Mouse (Mus musculus) retina, postnatal 1 day (tissue): Measurements from ENCODE around the gene Plekha4.

Experiments used
- DNase-seq: peaks from one replicate; pipeline ENCODE4 v3.0.0-alpha.2; 2012

Gene Plekha4

GRCm38 (mm10) chr7:45573954-45574353, 47.8 kb downstream of the Plekha4 start:
- DNase-seq, result no peak

GRCm38 (mm10) chr7:45574472-45575379, 48.6 kb downstream of the Plekha4 start:
- no peak for DNase-seq

DNA sequence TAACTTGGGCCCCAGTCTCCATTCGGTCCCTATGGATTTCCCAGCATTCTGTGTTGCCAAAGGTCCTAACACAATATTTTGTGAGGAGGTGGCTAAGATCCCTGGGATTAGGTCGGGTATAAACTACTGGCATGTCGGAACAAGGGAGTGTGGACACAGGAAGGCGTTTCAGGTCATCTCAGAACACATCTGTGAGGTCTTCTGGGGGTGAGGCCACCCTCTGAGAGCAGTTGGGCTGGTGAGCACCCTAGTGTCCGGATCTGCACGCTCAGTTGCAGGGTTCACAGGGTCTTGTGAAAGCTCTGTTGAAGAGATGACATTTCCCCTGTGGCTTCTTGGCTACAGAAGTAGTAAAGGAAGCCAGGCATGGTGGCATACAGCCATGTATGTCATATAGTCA, 59.8 kb downstream of the Plekha4 start:
- no peak for DNase-seq

DNA sequence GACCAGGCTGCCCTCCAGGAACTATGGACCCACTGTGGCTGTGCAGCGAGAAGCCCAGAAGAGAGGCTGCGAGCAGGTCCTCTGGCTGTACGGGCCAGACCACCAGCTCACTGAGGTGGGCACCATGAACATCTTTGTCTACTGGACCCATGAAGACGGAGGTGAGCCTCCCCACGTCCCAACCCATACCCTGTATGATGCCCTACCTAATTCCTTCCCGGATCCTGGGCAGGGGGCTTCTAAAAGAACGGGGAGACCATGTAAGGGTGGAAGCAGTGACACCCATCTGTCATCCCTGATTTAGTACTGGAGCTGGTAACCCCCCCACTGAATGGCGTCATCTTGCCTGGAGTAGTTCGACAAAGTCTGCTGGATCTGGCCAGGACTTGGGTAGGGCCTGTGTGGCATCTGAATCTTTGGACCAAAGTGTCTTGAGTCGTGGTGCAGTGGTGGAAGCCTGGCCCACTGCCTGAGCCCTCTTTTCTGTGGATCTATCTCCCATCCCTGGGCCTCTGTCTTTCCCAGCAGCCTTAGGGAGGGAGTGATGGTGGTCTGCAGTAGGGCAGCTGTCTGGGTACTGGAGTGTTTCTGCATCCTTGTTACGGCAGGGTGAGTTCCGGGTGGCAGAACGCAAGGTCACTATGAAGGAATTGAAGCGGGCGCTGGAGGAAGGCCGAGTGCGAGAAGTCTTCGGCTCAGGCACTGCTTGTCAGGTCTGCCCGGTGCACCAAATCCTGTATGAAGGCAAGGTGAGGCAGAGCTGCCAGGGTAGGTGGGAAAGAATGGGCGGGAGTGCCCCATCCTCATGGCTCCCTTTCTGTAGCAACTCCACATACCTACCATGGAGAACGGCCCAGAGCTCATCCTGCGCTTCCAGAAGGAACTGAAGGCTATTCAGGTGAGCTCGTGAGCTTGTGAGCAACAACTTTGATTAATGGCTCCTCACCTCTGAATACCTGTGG, 61.8 kb downstream of the Plekha4 start:
- DNase-seq, result no peak

DNA sequence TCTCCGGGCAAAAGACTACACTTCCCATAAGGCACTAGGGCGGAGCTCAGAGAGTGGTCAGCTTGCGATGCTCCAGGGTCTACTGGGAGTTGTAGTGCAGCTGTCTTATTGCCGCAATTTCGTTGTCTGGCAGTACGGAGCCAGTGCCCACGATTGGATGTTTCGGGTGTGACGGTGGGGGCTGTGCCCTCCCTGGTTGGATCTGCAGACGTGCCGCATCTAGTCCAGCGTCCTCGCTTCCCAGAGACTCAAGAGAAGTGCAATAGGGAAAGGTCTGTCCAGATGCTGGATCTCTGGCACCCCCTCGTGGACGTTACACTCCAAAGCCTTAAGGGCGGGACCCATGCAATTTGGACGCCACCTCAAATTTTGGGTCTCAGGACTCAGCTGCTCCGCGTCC, 63.0 kb downstream of the Plekha4 start:
- DNase-seq, result peak; percentile 98

DNA sequence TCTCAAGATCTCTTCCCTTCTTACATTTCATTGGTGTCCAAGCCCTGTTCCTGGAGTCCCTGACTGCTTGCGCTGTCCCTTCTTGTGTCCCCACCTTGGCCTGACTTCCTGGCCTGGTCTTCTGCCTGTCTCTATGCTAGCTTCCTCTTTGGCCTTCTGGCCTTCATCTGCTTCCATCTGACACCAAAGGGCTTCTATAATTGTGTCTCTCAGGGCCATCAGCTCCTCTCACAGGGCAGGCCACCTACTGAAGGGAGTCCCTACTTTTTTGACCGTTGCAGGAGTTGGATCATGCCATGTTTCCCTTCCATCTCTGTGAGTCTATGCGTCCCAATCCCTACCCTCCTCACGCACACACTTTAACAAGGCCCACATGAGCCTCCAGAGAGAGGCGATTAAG, 63.8 kb downstream of the Plekha4 start:
- DNase-seq, result no peak

DNA sequence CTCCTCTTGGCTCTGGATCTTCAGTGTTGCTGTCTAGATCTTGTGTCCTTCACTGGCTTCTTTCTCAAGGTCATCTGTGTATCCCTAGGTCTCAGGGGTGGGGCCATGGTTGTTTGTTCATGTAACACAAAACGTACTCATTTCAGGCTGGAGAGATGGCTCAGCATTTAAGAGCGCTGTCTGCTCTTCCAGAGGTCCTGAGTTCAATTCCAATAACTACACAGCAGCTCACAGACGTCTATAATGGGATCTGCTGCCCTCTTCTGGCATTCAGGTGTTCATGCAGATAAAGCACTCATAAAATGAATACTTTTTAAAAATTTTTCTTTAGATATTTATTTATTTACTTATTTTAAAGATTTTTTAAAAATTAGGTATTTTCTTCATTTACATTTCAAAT, 64.7 kb downstream of the Plekha4 start:
- DNase-seq, result peak; percentile 25

- no peak for DNase-seq
These were observed 65.8 kb downstream of the Plekha4 start for GRCm38 (mm10) chr7:45591880-45592279.

DNA sequence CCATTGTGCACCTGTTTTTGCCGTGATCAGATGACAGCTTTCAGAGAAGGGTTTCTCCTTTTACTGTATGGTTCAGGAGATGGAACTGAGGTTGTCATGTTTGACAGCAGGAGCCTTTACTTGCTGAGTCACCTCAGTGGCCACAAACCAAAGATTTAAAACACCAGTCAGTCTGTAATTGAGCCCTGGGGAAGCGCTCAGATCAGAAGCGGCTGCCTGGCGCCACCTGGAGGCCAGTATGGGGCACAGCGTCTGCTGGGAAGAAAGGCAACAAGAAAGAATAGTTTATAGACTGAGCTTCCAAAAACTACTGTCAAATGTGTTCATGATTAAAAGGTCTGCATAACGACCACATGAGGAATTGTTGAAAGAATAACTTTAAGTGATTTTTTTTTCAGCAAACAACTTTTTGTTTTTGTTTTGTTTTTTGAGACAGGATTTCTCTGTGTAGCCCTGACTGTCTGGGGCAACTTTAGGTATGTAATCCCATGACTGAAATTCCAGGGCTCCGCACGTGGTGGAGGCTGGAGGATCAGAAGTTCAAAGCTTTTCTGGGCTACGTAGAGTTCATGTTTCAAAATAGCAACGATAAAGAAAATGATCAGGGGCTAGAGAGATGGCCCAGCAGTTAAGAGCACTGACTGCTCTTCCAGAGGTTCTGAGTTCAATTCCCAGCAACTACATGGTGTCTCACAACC, 67.1 kb downstream of the Plekha4 start:
- DNase-seq, result peak; percentile 76

- DNase-seq, result no peak
These were observed 69.0 kb downstream of the Plekha4 start for GRCm38 (mm10) chr7:45595176-45595575.

GRCm38 (mm10) chr7:45596107-45596506, 70.0 kb downstream of the Plekha4 start:
- no peak for DNase-seq

GRCm38 (mm10) chr7:45597013-45597412, 70.9 kb downstream of the Plekha4 start:
- DNase-seq, result no peak

DNA sequence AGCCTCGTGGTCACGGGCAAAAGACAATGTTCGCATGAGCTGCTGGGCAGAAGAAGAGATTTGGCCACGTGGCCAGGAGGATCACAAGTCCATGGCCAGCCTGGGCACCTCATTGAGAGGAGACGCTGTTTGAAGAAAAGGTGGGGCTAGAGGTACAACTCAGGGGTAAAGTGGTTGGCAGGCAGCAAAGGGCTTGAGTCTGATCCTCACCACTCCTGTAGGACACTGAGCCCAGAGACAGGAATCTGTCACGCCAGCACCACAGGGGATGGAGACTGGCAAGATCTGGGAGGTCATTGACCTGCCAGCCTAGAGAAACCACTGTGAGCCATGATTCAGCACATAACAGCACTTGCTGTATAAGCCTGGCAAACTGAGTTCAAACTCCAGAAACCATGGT, 71.4 kb downstream of the Plekha4 start:
- no peak for DNase-seq

DNA sequence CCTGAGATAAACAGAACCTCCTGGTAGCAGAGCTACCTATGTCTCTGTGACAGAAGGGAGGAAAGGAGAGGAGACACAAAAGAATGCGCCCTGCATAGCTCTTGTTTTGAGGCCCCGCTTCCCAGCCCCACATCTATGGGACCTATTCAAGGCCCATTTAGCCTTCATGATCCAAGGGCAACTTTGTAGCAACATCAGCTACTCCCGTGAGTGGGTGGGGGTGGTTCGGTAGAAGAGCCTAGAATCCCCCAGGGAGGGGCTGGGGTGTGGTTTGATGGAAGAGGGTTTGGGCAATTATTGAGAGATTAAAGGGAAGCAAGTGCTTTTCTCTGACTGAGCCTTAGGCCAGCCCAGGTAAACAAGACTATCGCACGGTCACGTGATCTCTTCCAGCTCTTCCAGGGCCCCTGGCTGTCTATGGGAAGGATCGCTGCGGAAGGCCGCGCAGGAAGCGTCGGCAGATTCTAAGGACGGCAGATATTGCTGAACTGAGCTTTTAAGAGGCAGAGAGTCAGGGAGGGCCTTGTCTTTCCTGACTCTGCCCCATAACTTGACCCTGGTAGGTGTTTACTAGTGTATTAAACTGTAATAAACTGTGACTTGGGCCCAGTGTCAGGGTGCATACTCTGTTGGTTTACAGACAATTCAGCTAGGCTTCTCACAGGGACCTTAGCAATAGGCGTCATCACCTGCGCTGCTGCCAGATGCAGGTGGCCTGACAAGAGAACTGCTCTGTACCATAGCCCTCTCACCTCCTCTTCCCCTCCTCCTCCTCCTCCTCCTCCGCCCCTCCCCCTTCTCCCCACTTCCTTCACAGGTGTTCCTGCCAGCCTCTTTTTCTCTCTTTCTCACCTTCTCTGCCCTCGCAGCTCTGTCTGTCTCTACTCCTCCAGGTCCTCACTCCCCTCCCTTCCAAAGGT, 73.1 kb downstream of the Plekha4 start:
- DNase-seq, result no peak
